Mouse (Mus musculus): Measurements from ENCODE around the gene Zgrf1.

DNA sequence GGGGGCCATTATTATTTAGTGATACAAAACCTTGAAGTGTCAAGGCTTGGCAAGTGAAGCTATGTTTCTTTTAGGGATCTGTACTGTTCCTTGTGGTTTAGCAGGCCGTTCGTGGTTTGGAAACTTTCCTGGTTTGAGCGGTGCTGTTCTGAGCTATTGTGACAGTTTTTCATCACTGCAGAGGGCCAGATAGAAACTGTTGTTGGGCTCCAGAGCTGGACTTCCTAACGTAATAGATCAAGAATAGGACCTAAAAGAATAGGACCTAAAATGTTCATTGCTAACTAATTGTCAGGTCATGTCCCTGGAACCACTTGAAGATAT lies 393 bp downstream of the Zgrf1 start:
- TF ChIP-seq CTCF (IDR thresholded peaks at IDR 0.05; ENCODE audit: low read depth, low read length), result no peak
- TF ChIP-seq GATA1 (IDR thresholded peaks at IDR 0.05; ENCODE audit: borderline replicate concordance, low read length), result no peak

All from G1E (cell line).